Mouse (Mus musculus) liver, embryonic 18 days (tissue): ENCODE measurements around the gene L1cam. TPM values are rescaled to one million over a fixed set of nuclear protein-coding genes. Genes with fewer than 3 reads are reported as not detected.

Experiments used
- polyA plus RNA-seq: library from polyadenylated mRNA; depleted of rRNA; stranded (reverse); fragments of >200 nt; gene quantifications from 2 replicates; pipeline ENCODE4 v1.2.3, GENCODE M21; 2012; rRNA removed

Gene L1cam
- polyA plus RNA-seq, result 0.20 and 0.44 TPM in 2 replicates

GRCm38 (mm10) chrX:73895719-73896118 lies at the start of gene L1cam:
TSS of gene L1cam (minus strand) at chrX:73896105.

DNA sequence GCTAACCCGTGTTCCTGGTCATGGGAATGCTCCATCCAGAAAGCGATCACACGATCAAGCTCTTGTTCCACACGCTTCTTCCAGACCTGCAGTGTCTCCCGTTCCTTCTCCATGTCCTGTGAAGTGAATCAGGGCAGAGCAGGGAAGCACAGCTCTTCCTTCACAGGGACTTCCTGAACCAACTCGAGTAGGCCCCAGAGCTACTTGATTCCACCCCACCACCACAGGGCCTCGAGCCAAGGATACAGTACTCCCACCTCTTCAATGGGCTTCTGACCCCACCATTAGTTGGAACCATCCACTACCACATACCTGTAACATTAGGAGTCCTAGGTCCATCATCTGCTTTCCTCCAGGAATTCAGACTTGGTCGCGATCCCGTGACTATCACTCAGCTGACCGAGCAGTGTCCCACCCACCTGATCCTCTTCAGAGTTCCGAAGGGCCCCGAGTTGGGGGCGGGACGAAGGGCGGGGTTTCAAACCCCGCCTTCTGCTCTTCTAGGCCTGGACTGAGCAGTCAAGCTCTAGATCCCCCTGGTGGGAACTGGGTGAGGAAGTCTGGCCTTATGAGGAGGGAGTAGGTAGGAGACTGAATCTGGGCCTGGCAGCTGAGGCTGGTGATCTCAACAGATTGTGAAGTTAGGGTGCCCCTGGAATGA lies 34.6 kb upstream of the L1cam start, which contains the start of gene Renbp:
TSS of gene Renbp (minus strand) at position 449 of the 661 bp plus-strand sequence.

GRCm38 (mm10) chrX:73921823-73922549 lies 26.1 kb upstream of the L1cam start, which contains the start of the genes Arhgap4 and Naa10:
TSS of gene Arhgap4 (minus strand) at chrX:73921870.
TSS of gene Naa10 (minus strand) at chrX:73921944.

GRCm38 (mm10) chrX:73891551-73892152 lies 4.3 kb downstream of the L1cam start, which contains the start of gene Avpr2:
TSS of gene Avpr2 (plus strand) at chrX:73892102.

DNA sequence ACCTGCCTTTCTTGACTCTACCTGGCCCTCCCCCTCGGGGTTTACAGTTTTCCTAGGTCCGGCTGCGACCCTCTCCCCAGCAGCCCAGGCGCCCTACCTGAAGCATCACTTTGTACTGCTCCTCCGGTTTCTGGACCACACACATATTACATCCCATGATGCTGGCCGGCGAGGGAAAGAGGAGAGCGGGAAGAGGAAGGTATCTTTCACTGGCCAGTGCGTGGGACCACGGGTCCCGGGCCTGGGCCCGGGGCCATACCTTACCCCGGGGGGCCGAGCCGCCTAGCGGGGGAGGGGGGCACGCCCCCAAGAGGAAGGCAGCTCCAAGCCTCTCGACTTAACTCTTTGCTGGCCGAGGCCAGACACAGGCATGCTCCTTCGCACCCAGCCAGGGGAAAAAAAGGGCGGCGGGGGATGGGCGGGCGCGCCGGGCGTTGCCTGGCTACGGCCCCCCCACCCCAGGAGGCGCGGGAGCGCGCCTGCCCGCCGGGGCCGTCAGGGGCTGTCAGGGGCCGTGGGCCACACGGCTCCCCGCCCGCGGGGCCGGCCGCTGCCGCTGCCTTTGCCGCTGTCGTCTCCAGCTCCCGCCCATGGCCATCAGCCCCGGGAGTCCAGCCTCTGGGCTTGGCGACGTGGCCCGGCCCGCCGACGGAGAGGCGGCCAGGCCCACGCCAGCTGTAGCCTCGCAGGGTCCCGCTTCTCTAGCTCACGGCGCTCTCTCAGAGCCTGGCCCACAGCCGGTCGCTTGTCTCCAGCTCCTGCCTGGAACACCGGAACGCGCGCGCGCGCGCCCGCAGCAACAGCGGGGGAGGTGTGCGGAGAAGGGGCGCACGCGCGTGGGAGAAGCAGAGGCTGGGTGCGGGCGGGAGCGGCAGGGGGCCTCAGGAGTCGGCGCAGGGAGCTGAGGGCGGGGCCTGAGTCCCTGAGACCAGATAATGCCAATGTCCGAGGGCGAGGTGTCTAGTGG lies 71.4 kb downstream of the L1cam start, which contains the start of gene Pdzd4:
TSS of gene Pdzd4 (minus strand) at position 785 of the 967 bp plus-strand sequence.

Other genes starting within 250 kb of the L1cam start
- gene Pnck, start 236.0 kb downstream of the L1cam start, polyA plus RNA-seq, result 0.82 and 1.1 TPM in 2 replicates
- gene Slc6a8, start 223.0 kb downstream of the L1cam start, polyA plus RNA-seq, result 3.0 TPM in 2 replicates
- gene Bcap31, start 179.9 kb downstream of the L1cam start, polyA plus RNA-seq, result 46.7 and 49.0 TPM in 2 replicates
- gene Abcd1, start 179.5 kb downstream of the L1cam start, polyA plus RNA-seq, result 6.0 and 6.6 TPM in 2 replicates
- gene Plxnb3, start 139.0 kb downstream of the L1cam start, polyA plus RNA-seq, result 0.48 and 0.50 TPM in 2 replicates
- gene Srpk3, start 121.7 kb downstream of the L1cam start, polyA plus RNA-seq, result 0.46 and 0.81 TPM in 2 replicates
- 144 and 146 TPM in 2 replicates for gene Idh3g, start 109.2 kb downstream of the L1cam start, polyA plus RNA-seq
- gene Ssr4, start 109.1 kb downstream of the L1cam start, polyA plus RNA-seq, result 240 and 242 TPM in 2 replicates
- 0.26 and 0.31 TPM in 2 replicates for gene Pdzd4, start 71.1 kb downstream of the L1cam start, polyA plus RNA-seq
- 0.01 TPM in 1 of 2 replicates, not detected in the other for gene Avpr2, start 4.0 kb downstream of the L1cam start, polyA plus RNA-seq
- 12.6 and 16.0 TPM in 2 replicates for gene Arhgap4, start 25.8 kb upstream of the L1cam start, polyA plus RNA-seq
- 51.4 and 55.9 TPM in 2 replicates for gene Naa10, start 25.8 kb upstream of the L1cam start, polyA plus RNA-seq
- 16.4 and 17.5 TPM in 2 replicates for gene Renbp, start 34.7 kb upstream of the L1cam start, polyA plus RNA-seq
- 12.8 and 17.0 TPM in 2 replicates for gene Hcfc1, start 70.3 kb upstream of the L1cam start, polyA plus RNA-seq
- gene Irak1, start 127.8 kb upstream of the L1cam start, polyA plus RNA-seq, result 21.7 and 22.4 TPM in 2 replicates
- not detected in 2 replicates for gene Opn1mw, start 231.4 kb upstream of the L1cam start, polyA plus RNA-seq
- gene Mecp2, start 239.3 kb upstream of the L1cam start, polyA plus RNA-seq, result 3.2 and 3.9 TPM in 2 replicates